Mouse (Mus musculus) left cerebral cortex, adult 9 months (tissue): Measurements from ENCODE around the gene Vrk3.
"Not testable (repeated sequence)": the region's sequence is repeated elsewhere in the genome, so short reads cannot be mapped to it uniquely, and the experiment has no call there.

Source experiments
- DNase-seq, 2 experiments: peaks; one replicate each; pipeline ENCODE4 v3.0.0; 2022; ENCODE audit warnings: low spot score in 2 of 2

Gene Vrk3

DNA sequence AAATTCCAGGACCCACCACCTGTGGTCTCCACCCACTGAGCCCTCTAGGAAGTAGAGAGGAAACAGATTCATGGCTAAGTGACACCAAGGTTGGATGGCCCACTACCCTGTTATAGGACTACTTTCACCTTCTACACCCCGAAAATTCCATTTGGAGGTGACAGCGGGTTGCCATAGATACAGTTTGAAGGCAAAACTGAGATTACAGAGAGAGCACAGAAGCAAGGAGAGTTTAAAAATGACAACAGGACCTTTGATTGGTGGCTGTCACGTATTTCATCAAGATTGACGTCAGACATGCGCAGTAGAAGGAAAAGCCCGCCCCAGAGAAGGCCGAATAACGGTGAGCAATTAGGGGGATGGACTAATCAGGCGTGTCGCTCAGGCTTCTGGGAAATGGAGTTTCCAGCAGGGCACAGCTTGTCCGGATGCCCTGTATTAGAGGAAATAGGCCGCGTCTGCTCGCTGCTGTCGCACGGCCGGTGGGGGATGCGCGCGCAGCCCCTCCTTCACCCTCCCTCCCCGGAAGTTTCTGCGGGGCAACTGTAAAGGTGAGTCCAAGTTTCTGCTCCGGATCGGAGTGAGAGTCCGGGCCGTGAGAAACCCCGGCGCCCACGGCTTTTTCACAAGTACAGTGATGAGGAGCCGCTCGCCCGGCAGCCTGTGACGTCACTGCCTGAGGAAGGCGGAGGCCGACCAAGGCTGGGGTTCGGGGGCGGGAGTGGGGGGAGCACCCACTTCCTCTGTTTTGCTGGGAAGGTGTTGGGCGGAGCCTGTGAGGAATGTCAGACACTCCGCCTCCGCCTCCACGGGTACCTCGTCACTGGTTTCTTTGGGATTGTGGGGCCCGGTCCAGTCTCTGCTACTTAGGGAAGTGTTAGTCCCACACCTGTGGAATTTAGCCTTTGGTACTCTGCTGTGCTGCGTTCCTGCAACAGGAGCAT is at the start of gene Vrk3:
TSS of gene Vrk3 (plus strand) at position 313 of the 944 bp plus-strand sequence.
- peak; percentile 94 to 96 for DNase-seq

DNA sequence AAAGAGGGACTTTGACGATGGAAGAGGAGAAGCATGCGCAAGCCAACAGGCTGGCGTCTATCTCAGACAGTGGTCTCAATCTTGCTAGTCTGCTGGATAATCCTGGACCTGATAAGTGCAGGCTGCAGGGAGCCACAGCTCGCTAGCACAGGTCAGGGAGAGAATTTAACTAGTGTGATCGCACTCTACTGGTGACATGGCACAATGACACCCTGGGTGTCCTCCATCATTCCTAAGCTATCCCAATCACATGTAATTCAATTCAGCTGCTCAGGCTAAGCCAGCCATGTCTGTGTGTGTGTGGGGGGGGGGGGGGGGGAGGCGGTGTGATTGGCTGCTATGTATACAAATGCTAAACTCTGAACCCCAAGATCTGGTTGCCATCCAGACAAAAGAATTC is 46.3 kb upstream of the Vrk3 start:
- peak in 1 of 2 experiments; percentile 36 for DNase-seq

DNA sequence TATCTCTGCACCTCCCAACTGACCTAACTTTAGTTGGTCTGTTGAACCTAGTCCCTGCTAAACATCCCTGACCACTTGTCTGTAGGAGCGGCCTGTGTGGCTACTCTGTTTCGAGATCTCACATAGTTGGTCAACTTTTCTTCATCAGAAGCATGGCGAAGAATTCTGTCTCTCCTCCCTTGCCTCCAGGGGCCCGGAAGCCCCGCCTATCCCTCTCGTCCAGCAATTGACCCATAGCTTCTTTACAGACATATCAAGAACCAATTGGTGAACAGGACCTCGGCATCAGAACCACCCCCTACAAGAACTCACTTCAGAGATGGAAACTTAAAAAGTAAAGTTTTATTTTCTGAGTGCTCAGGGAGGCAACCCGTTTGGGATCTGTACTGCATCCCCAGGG is 45.2 kb upstream of the Vrk3 start:
- no peak for DNase-seq

DNA sequence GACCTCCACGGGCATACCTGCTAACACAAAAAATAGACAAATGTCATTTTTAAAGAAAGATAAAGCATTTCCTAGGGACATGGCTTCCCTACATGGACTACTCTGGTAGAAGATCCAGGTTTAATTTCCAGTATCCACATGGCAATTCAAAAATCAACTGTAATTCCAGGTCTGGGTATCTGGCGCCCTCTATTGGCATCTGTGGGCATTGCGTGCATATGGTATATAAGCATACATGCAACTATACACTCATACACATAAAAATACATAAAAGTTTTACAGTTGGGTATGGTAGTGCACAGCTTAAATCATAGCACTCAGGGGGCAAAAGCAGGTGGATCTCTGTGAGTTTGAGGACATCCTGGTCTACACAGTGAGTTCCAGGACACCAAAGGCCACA is 43.9 kb upstream of the Vrk3 start:
- DNase-seq: peak in 1 of 2 experiments; percentile 29

GRCm38 (mm10) chr7:44705086-44705485 is 43.1 kb upstream of the Vrk3 start:
- DNase-seq: no peak

DNA sequence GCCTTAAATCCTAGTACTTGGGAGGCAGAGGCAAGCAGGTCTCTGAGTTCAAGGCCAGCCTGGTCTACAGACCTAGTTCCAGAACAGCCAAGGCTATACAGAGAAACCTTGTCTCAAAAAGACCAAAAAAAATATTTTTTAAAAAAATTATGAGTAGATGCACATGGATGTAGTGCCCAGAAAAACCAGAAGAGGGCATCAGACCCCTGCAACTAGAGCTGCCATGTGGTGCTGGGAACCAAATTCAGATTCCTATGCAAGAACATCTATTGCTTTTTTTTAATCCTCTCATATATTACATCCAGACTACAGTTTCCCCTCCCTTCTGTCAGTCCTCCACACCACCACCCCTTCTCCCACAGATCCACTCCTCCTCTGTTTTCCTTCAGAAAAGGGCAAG is 41.9 kb upstream of the Vrk3 start:
- DNase-seq: no peak

DNA sequence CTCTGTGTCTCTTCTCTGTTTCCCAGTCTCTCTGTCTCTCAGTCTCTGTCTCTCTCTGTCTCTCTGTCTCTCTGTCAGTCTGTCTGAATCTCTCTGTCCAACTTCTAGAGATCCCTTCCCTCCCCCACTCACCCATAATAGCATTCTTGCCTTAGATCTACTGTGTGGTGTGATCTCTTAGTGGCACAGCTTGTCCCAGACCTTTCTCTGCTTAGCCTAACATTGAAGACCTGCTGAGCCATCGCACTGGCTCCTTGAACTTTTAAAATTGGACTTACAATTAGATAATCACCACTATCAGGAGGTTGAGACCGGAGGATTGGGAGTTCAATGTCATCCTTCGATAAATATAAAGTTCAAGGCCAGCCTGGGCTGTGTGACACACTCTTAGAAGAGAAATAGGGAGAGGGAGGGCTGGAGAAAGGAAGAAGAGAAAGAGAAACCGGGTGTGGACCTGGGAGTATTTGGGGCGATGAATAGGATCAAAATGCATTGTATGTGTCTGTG is 41.0 kb upstream of the Vrk3 start:
- DNase-seq: no peak

GRCm38 (mm10) chr7:44708093-44708492 is 40.1 kb upstream of the Vrk3 start:
- not testable (repeated sequence) for DNase-seq

DNA sequence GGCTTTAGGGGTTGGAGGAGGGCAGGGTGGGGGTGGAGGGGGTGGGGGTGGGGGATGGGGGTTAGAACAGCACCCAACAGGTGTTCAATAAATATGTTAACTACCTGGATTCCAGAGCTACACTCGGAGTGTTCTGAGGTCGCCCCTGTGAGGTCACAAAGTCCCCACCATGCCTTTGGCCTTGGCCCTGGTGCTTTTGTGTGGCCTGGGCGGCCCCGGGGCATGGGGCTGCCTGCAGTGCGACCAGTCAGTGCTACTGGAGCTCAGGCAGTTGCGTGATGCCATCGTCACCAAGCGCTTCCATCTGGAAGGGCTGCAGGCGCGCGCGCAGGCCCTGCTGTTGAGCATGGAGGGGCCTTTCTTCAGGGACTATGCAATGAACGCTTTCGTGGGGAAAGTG is 39.6 kb upstream of the Vrk3 start, which contains the start of gene Izumo2:
TSS of gene Izumo2 (plus strand) at position 169 of the 400 bp plus-strand sequence.
- no peak for DNase-seq

DNA sequence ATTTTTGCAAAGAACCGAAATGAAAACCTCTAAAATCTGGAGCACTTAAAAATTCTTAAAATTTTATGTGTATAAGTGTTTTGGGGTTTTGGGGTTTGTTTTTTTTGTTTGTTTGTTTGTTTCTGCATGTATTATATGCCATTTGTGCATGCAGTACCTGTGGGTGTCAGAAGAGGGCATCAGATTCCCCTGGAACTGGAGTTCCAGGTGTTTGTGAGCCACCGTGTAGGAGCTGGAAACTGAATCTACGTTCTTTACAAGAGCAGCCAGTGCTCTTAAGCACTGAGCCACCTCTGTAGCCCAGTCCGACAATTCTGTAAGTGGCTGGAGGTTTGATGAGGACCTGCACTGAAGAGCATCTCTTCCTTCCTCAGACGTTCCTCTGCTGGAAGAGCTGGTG is 38.3 kb upstream of the Vrk3 start:
- DNase-seq: no peak

- no peak for DNase-seq
These were observed 26.2 kb upstream of the Vrk3 start for GRCm38 (mm10) chr7:44722058-44722457.

DNA sequence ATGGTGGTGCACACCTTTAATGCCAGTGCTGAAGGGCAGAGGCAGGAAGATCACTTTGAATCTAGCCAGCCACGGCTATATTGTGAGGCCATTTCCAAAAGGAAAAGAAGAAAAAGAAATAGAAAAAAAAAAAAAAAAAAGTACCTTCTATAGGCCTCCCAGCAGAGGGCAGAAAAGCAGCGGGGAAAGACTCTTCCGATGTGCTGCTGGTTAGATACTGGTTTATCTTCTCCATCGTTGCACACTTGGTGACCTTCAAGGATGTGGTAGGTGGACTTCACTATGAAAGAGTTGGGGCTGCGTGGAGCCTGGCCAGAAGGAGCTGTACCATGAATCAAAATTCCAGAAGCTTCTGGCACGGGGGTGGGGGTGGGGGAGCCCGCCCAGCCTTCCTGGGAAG is 23.9 kb upstream of the Vrk3 start:
- no peak for DNase-seq

GRCm38 (mm10) chr7:44726343-44726742 is 21.9 kb upstream of the Vrk3 start:
- peak in 1 of 2 experiments; percentile 12 for DNase-seq

DNA sequence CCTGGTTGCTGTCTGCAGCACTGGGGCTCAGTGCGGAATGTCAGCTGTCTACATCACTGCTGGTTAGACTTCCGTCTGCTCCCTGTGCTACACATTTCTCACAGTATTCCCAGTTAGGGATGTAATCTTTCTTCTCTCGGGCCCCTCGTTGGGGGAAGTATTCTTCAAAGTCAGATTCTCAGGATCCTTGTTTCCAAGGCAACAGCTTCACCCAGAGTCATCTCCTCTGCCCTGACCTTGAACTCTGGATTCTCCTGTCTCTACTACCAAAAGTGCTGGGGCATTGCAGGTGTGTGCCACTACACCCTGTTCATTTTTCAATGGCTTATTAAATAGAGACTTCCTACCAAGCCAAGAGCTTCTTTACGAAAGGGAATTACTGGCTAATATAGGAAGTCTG is 21.1 kb upstream of the Vrk3 start:
- DNase-seq: no peak

DNA sequence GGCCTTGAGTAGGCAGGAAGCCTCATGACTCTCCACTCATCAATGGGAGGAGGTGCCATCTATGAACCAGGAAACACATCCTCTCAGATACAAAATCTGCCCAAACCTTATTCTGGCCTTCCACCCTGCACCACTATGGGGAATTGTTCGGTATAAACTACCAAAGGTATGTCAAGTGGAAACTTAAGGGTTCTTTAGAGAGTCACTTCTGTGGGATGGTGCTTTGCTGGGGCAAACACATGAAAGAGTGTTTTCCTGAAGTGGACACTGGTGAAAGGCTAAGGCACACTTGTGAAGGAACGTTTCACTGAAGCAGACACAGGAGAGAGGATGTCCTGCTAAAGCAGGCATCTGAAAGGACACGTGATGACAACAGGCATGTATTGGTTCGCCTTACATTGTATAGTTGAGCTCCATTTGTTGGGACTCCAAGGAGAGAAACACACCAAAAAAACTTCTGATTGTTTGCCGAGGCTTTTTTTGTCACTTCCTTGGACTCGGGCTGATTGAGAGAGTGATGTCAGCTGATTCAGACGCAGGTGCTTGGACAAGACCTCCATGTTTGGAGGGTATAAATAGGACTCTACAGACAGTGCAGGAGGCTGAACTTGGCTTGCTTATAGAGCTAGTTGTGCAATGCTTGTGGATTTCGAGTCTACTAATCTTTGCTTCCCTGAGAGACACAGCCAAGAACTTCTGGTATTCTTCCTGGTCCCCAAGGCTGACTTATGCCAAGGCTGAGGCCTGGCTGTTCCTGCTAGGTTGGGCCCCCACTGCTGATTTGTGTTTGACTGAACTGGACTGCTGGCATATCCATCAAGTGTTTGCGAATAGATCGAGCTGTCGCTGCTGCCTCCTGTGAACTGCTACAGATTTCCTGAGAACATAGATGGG is 19.9 kb upstream of the Vrk3 start:
- no peak for DNase-seq

GRCm38 (mm10) chr7:44733723-44734122 is 14.5 kb upstream of the Vrk3 start:
- DNase-seq: no peak

DNA sequence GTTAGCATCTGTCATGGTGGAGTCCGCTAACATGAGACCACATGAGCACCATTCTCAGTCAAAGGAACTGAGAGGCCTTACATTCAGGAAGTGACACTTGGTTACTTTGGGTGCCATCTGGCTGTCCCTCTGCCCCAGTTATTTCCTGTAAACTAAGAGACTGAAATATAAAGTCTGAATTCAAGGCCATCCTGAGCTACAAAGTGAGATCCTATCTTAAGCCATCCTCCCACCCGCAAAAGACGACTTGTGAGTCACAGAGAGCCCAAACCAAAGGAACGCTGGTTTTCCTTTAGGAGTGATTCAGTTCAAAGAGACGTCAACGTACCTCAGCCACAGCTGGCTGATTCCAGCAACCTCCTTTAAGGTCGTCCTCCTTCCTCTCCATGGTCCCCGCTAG is 6.9 kb upstream of the Vrk3 start:
- no peak for DNase-seq

DNA sequence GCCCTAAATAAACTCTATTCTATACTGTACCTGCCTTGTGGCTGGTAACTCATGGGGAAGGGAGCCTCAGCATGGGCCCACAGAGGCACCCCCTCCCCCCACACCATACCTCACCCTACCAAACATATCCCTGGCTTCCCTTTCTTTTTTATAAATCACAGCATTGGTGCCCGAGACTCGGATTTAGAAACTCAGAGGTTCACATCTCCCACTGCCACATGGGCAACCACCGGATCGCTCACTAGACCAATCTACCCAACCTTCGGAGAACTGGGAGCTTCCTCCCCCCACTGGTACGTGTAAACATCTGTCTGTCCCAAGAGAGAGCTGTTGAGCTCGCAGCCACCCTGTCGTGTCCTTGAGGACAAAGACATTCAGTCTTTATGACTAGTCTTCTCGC is 3.9 kb upstream of the Vrk3 start:
- no peak for DNase-seq

DNA sequence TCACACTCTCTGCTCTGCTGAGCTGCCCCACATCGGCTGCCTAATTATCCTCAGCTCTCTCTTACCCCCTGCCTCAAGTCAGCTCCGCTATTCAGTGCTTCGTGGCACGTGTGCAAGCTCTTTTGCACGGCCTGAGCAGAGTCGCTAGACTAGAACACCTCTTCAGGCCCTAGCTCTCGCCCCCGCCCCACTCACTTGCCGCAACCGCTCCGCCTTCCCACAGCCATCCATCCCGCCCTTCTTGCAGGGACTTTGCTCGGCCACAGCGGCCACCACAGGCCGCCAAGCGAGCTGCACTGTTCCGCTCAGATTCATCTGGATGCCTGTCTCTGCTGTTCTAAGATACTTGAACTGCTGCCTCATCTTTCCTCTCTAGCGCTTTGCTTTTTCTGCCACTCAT is 3.1 kb upstream of the Vrk3 start:
- DNase-seq: peak; percentile 23 to 74

DNA sequence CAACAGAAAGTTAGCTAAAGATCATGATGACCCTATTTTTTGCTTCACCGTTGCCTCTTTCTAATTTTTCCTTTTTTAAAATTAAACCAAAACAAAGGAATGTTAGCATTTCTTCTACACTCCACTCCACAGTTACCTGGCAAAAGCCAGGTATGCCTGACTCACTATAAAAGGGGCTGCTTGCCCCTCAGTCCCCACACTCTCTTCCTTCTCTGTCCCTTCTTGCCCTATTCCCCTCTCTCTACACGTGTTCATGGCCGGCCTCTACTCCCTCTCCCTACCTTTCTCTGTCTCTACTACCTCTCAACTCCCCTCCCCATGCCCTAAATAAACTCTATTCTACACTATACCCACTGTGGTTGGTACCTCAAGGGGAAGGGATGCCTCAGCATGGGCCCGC is 1.1 kb upstream of the Vrk3 start:
- no peak for DNase-seq

DNA sequence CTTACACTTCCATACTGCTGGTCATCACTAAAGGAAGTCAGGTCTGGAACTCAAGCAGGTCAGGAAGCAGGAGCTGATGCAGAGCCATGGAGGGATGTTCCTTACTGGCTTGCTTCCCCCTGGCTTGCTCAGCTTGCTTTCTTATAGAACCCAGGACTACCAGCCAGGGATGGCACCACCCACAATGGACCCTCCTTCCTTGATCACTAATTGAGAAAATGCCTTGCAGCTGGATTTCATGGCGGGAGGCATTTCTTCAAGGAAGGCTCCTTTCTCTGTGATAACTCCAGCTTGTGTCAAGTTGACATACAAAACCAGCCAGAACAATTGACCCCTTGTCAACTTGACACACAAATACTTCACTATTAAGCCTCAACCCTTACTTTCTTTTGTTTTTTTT is 2.7 kb downstream of the Vrk3 start, which contains the start of gene Zfp473:
TSS of gene Zfp473 (minus strand) at position 101 of the 400 bp plus-strand sequence.
- not testable (repeated sequence) for DNase-seq

- DNase-seq: no peak
These were observed 9.0 kb downstream of the Vrk3 start for GRCm38 (mm10) chr7:44757164-44757563.
